Mouse (Mus musculus): ENCODE measurements around the gene Rgs12. TPM values are rescaled to one million over a fixed set of nuclear protein-coding genes. Genes with fewer than 3 reads are reported as not detected.

Gene Rgs12
- polyA plus RNA-seq, 1 experiment = 5.6 TPM

- TF ChIP-seq GATA1 (IDR thresholded peaks at IDR 0.05; ENCODE audit: low read length) = no peak
Observed at GRCm38 (mm10) chr5:35058216-35058615, 109.0 kb downstream of the Rgs12 start.

- TF ChIP-seq GATA1 (IDR thresholded peaks at IDR 0.05; ENCODE audit: low read length) = no peak
Observed at GRCm38 (mm10) chr5:35060098-35060497, 110.9 kb downstream of the Rgs12 start.

- no peak for TF ChIP-seq GATA1 (IDR thresholded peaks at IDR 0.05; ENCODE audit: low read length)
Observed at GRCm38 (mm10) chr5:35069841-35070240, 120.6 kb downstream of the Rgs12 start.

GRCm38 (mm10) chr5:35070314-35070713, 121.1 kb downstream of the Rgs12 start:
- TF ChIP-seq GATA1 (IDR thresholded peaks at IDR 0.05; ENCODE audit: low read length) = no peak

GRCm38 (mm10) chr5:35070953-35071352, 121.7 kb downstream of the Rgs12 start:
- no peak for TF ChIP-seq GATA1 (IDR thresholded peaks at IDR 0.05; ENCODE audit: low read length)

GRCm38 (mm10) chr5:35071855-35072254, 122.6 kb downstream of the Rgs12 start:
- no peak for TF ChIP-seq GATA1 (IDR thresholded peaks at IDR 0.05; ENCODE audit: low read length)

GRCm38 (mm10) chr5:35073235-35073634, 124.0 kb downstream of the Rgs12 start:
- no peak for TF ChIP-seq GATA1 (IDR thresholded peaks at IDR 0.05; ENCODE audit: low read length)

GRCm38 (mm10) chr5:35073992-35074391, 124.7 kb downstream of the Rgs12 start:
- no peak for TF ChIP-seq GATA1 (IDR thresholded peaks at IDR 0.05; ENCODE audit: low read length)

GRCm38 (mm10) chr5:35076369-35076768, 127.1 kb downstream of the Rgs12 start:
- no peak for TF ChIP-seq GATA1 (IDR thresholded peaks at IDR 0.05; ENCODE audit: low read length)

- TF ChIP-seq GATA1 (IDR thresholded peaks at IDR 0.05; ENCODE audit: low read length) = no peak
Observed at GRCm38 (mm10) chr5:35079101-35079500, 129.9 kb downstream of the Rgs12 start.

- no peak for TF ChIP-seq GATA1 (IDR thresholded peaks at IDR 0.05; ENCODE audit: low read length)
Observed at GRCm38 (mm10) chr5:35084913-35085312, 135.7 kb downstream of the Rgs12 start.

- TF ChIP-seq GATA1 (IDR thresholded peaks at IDR 0.05; ENCODE audit: low read length) = no peak
Observed at GRCm38 (mm10) chr5:35088785-35089613, 139.8 kb downstream of the Rgs12 start.

Other genes with a start within 250 kb of the Rgs12 start
- 5.5 and 7.3 TPM in 2 replicates for gene Htt, start 187.7 kb upstream of the Rgs12 start, polyA plus RNA-seq (2012)
- gene Msantd1, start 41.4 kb upstream of the Rgs12 start, polyA plus RNA-seq (2012) = 1.0 and 1.3 TPM in 2 replicates
- gene Hgfac, start 92.1 kb downstream of the Rgs12 start, polyA plus RNA-seq (2012) = not detected in 2 replicates
- not detected in 2 replicates for gene Dok7, start 107.3 kb downstream of the Rgs12 start, polyA plus RNA-seq (2012)
- 10.8 and 29.0 TPM in 2 replicates for gene Lrpap1, start 156.3 kb downstream of the Rgs12 start, polyA plus RNA-seq (2012)

Measured in G1E-ER4 (cell line).